Mouse (Mus musculus) kidney, adult 2 months (tissue): ENCODE measurements at regions not wholly inside any gene's neighbourhood (a gene's known extent, or its start where the extent isn't known, plus 50 kb on each side); places are given as distances from the start of the nearest gene placed in this dataset.

ENCODE experiments used
- DNase-seq: peaks from one replicate; pipeline ENCODE4 v3.0.0; 2021
- H3K27ac ChIP-seq: fragments of 200-500 bp; 2 replicates; pipeline ENCODE4 v1.5.1; 2012; ENCODE audit warnings: low read depth, low read length, control low read depth, inconsistent platforms; ENCODE audit not compliant: insufficient read depth
- H3K27me3 ChIP-seq: fragments of 200-500 bp; replicated peaks from 2 replicates; pipeline ENCODE4 v1.6.1; 2012; ENCODE audit warnings: mild to moderate bottlenecking, moderate library complexity, low read length, inconsistent platforms; ENCODE audit not compliant: control insufficient read depth, insufficient read depth
- H3K36me3 ChIP-seq: fragments of 200-500 bp; 2 replicates; pipeline ENCODE4 v1.6.1; 2012; ENCODE audit warnings: mild to moderate bottlenecking, moderate library complexity, low read length, inconsistent platforms; ENCODE audit not compliant: control insufficient read depth, insufficient read depth
- H3K4me1 ChIP-seq: fragments of 200-500 bp; 2 replicates; pipeline ENCODE4 v1.6.1; 2011; ENCODE audit warnings: low read length; ENCODE audit not compliant: control insufficient read depth, insufficient read depth
- H3K4me3 ChIP-seq: fragments of 200-500 bp; 2 replicates; pipeline ENCODE4 v1.5.1; 2011; ENCODE audit warnings: mild to moderate bottlenecking, low read depth, low read length, control low read depth; ENCODE audit not compliant: insufficient read depth
- CTCF ChIP-seq: fragments of 200-500 bp; conservative IDR thresholded peaks from 2 replicates; pipeline ENCODE4 v1.5.1; 2011; ENCODE audit warnings: low read depth, mild to moderate bottlenecking, control low read depth, low read length, moderate library complexity, mixed read lengths; ENCODE audit not compliant: insufficient read depth, insufficient read length
- POLR2A ChIP-seq: fragments of 200-500 bp; IDR thresholded peaks from one replicate; pipeline ENCODE4 v1.6.1; 2011; ENCODE audit warnings: low read depth, low read length, control low read depth
- WGBS: fragments of 180-500 bp; shearing (Covaris S2); methylation state at CpG from one replicate; pipeline ENCODE4 v1.1.7; 2018; 5-methylcytosine and 5-hydroxymethylcytosine counted together

- WGBS: 86% methylated on average over 6 of the region's 6 CpGs
These were observed 173.2 kb upstream of the Adgrl2 start for GRCm38 (mm10) chr3:149163591-149163990.

GRCm38 (mm10) chr3:149160833-149161232 is 170.5 kb upstream of the Adgrl2 start:
- no peak overlapping the region for H3K4me3 ChIP-seq
- WGBS: 90% methylated on average over 11 of the region's 11 CpGs
- no peaks in the 10 kb centered on the region for H3K36me3 ChIP-seq
- no peaks in the 10 kb centered on the region for H3K27me3 ChIP-seq
- no peak for DNase-seq
- H3K4me1 ChIP-seq: peaks cover 7% of the 10 kb centered on the region
- H3K27ac ChIP-seq: no peak overlapping the region
- TF ChIP-seq CTCF: no peak
- no peak for TF ChIP-seq POLR2A

More at GRCm38 (mm10) chr3:149163591-149163990, 173.2 kb upstream of the Adgrl2 start:
- Histone ChIP-seq H3K36me3 (no peaks in the 10 kb centered on the region), H3K27me3 (no peaks in the 10 kb centered on the region), H3K27ac (no peak overlapping the region), H3K4me1 (peaks cover 11% of the 10 kb centered on the region), H3K4me3 (no peak overlapping the region)
- no peak for TF ChIP-seq CTCF
- no peak for TF ChIP-seq POLR2A
- DNase-seq: no peak

DNA sequence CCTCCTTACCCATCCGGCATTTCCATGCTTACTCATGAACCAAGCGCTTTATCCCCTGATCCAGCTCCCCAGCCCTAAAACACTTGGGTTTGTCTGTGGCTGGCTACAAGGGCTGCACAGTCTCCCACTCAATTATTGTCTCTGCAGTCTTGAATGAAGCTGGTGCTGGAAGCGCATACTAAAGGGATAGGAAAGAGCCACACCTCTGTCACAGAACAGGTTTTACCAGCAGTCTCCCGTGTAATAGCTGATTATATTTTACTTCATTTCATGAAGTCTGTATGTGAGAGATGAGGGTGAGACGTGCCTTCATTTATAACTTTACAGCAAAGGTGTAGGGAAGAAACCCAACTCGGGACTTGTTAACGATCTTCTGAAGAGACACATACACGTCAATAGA is 167.0 kb upstream of the Adgrl2 start:
- 92% methylated on average over 8 of the region's 8 CpGs for WGBS
- Histone ChIP-seq H3K36me3 (no peaks in the 10 kb centered on the region), H3K4me1 (no peaks in the 10 kb centered on the region), H3K27me3 (no peaks in the 10 kb centered on the region), H3K27ac (no peak overlapping the region), H3K4me3 (no peak overlapping the region)
- no peak for TF ChIP-seq CTCF
- no peak for DNase-seq

DNA sequence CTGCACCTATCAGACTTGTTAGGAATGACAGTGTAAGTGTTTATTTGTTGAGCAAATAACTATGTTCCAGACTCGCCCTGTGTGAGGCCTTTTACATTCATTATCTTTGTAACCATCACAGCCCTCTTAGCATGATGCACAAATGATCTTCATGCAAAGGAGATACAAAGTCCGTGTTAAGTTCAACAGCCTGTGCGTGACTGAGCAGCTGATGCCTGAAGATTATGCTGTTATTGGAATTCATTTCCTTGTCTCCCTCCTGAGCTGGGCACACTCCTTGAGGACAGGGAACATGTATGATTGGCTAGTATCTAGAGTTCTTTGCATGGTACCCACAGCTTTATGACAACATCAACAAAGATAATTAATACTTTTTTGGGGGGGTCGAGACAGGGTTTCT is 162.0 kb upstream of the Adgrl2 start:
- Histone ChIP-seq H3K27ac (no peak overlapping the region), H3K4me1 (peaks cover 4% of the 10 kb centered on the region; the same call in 1 of the 2 replicates), H3K27me3 (no peaks in the 10 kb centered on the region), H3K36me3 (no peaks in the 10 kb centered on the region), H3K4me3 (no peak overlapping the region)
- WGBS: 80% methylated on average over 4 of the region's 4 CpGs
- DNase-seq: no peak
- no peak for TF ChIP-seq CTCF
- no peak for TF ChIP-seq POLR2A

- 94% methylated on average over 3 of the region's 3 CpGs for WGBS
- no peaks in the 10 kb centered on the region for H3K36me3 ChIP-seq
- no peak for TF ChIP-seq POLR2A
- TF ChIP-seq CTCF: no peak
- no peak overlapping the region for H3K4me3 ChIP-seq
- no peak overlapping the region for H3K27ac ChIP-seq
- no peaks in the 10 kb centered on the region for H3K27me3 ChIP-seq
- peaks cover 4% of the 10 kb centered on the region; the same call in 1 of the 2 replicates for H3K4me1 ChIP-seq
- no peak for DNase-seq
These were observed 160.4 kb upstream of the Adgrl2 start for GRCm38 (mm10) chr3:149150796-149151195.

DNA sequence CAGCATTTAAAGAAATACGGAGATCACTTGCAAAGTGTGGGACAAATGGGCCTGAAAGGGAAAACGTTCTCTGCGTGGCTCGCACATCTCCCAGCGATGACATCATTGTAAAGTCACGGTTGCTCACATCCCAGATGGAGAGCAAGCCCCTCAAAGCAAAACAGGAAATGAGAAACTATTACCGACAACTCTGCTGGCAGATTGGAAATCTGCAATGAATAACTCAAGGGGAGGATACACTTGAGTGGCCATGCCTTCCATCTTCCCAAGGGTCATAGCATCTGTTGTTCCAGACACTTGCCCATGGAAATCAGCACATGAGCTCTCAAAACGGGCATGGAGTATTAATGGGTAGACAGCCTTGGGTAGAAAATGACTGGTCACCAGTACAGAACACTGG is 158.3 kb upstream of the Adgrl2 start:
- Histone ChIP-seq H3K4me1 (peaks cover 4% of the 10 kb centered on the region; the same call in 1 of the 2 replicates), H3K36me3 (no peaks in the 10 kb centered on the region), H3K4me3 (no peak overlapping the region), H3K27ac (no peak overlapping the region), H3K27me3 (no peaks in the 10 kb centered on the region)
- 41% methylated on average over 8 of the region's 8 CpGs for WGBS
- peak; percentile 64 for DNase-seq
- TF ChIP-seq POLR2A: no peak
- TF ChIP-seq CTCF: no peak

DNA sequence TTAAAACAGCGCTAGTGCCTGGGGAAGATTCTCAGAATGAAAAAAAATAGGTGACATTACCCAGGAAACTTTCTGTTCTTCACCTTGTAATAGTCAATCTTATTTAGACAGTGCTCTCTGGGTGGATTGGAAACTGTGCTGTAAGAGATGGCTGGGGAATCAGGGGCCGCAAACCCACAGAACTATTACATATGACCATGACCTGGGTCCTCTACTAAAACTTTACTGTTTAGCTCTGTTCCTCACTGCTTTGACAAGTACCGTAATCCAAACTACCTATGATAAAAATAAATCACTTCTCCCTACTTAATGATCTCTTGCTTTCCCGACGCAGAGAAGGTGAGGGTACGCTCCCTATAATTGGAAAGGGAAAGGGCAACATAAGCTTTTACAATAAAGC is 157.6 kb upstream of the Adgrl2 start:
- peaks cover 4% of the 10 kb centered on the region; the same call in 1 of the 2 replicates for H3K4me1 ChIP-seq
- TF ChIP-seq POLR2A (no peak), CTCF (no peak)
- H3K36me3 ChIP-seq: no peaks in the 10 kb centered on the region
- DNase-seq: no peak
- WGBS: 90% methylated on average over 6 of the region's 6 CpGs
- no peak overlapping the region for H3K27ac ChIP-seq
- no peak overlapping the region for H3K4me3 ChIP-seq
- no peaks in the 10 kb centered on the region for H3K27me3 ChIP-seq

DNA sequence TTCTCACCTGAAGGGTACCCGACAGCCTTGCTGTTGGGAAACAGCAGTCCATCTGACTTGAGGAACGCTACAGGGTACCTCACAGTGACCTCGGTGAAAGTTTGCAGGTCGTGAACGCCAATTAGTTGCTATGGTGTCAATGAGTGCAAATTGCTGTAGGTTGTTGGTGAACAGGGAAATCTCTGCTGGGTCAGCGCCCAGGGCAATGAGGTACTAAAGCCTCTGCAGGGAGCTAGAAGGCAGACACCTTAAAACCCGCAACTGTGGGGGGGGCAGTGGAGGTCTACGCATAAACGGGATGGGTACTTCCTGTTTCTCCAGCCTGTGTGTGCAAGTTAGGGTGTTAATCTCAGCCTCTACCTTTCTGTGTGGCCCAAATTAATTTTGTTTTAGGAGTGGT is 156.3 kb upstream of the Adgrl2 start:
- Histone ChIP-seq H3K4me1 (peaks cover 4% of the 10 kb centered on the region; the same call in 1 of the 2 replicates), H3K27me3 (no peaks in the 10 kb centered on the region), H3K4me3 (no peak overlapping the region), H3K36me3 (no peaks in the 10 kb centered on the region), H3K27ac (no peak overlapping the region)
- WGBS: 64% methylated on average over 9 of the region's 9 CpGs
- TF ChIP-seq POLR2A: no peak
- TF ChIP-seq CTCF: no peak
- DNase-seq: no peak
